Mouse (Mus musculus): ENCODE data around the gene Ciart.
"Not testable (repeated sequence)": the region's sequence is repeated elsewhere in the genome, so short reads cannot be mapped to it uniquely, and the experiment has no call there.

Gene Ciart

GRCm38 (mm10) chr3:95881979-95882815 lies at the start of gene Ciart:
Ciart (minus strand) TSS chr3:95882251.
- in situ Hi-C loops (cut with MboI; ENCODE audit: unreplicated experiment in 2 of 2), result loop anchor here (5.0 to 10.0 kb wide), 2 partner anchors 80 to 173 kb away; partner anchors contain the start of gene Vps45 (in 1 of the 2)

- in situ Hi-C loops (cut with MboI; ENCODE audit: unreplicated experiment in 2 of 2), result loop anchor here in 1 of 2 experiments (10.0 kb wide), 1 partner anchor 123 kb away; the partner anchor contains the start of gene Vps45
These were observed 49.4 kb upstream of the Ciart start for GRCm38 (mm10) chr3:95931471-95931870.

GRCm38 (mm10) chr3:95930471-95930789 lies 48.4 kb upstream of the Ciart start:
- in situ Hi-C loops (cut with MboI; ENCODE audit: unreplicated experiment in 2 of 2), result loop anchor here in 1 of 2 experiments (10.0 kb wide), 1 partner anchor 124 kb away; the partner anchor contains the start of gene Vps45

- in situ Hi-C loops (cut with MboI; ENCODE audit: unreplicated experiment in 2 of 2), result loop anchor here in 1 of 2 experiments (10.0 kb wide), 1 partner anchor 125 kb away; the partner anchor contains the start of gene Vps45
These were observed 47.8 kb upstream of the Ciart start for GRCm38 (mm10) chr3:95929581-95930470.

- in situ Hi-C loops (cut with MboI; ENCODE audit: unreplicated experiment in 2 of 2), result no loop called here
These were observed 46.8 kb upstream of the Ciart start, which contains the start of gene Anp32e for GRCm38 (mm10) chr3:95928658-95929503. Anp32e (plus strand) TSS chr3:95929246.

- in situ Hi-C loops (cut with MboI; ENCODE audit: unreplicated experiment in 2 of 2), result no loop called here
These were observed 46.2 kb upstream of the Ciart start for GRCm38 (mm10) chr3:95928261-95928657.

GRCm38 (mm10) chr3:95925087-95925486 lies 43.0 kb upstream of the Ciart start:
- in situ Hi-C loops (cut with MboI; ENCODE audit: unreplicated experiment in 2 of 2), result no loop called here

GRCm38 (mm10) chr3:95924185-95924584 lies 42.1 kb upstream of the Ciart start:
- in situ Hi-C loops (cut with MboI; ENCODE audit: unreplicated experiment in 2 of 2), result no loop called here

- in situ Hi-C loops (cut with MboI; ENCODE audit: unreplicated experiment in 2 of 2), result not testable (repeated sequence)
These were observed 41.4 kb upstream of the Ciart start for GRCm38 (mm10) chr3:95923429-95923828.

- in situ Hi-C loops (cut with MboI; ENCODE audit: unreplicated experiment in 2 of 2), result not testable (repeated sequence)
These were observed 38.5 kb upstream of the Ciart start for GRCm38 (mm10) chr3:95920532-95920931.

GRCm38 (mm10) chr3:95916760-95917159 lies 34.7 kb upstream of the Ciart start:
- in situ Hi-C loops (cut with MboI; ENCODE audit: unreplicated experiment in 2 of 2), result loop anchor here in 1 of 2 experiments (10.0 kb wide), 1 partner anchor 52 kb away; no protein-coding TSS in a partner anchor

- in situ Hi-C loops (cut with MboI; ENCODE audit: unreplicated experiment in 2 of 2), result loop anchor here in 1 of 2 experiments (10.0 kb wide), 1 partner anchor 50 kb away; no protein-coding TSS in a partner anchor
These were observed 32.7 kb upstream of the Ciart start for GRCm38 (mm10) chr3:95914706-95915105.

- in situ Hi-C loops (cut with MboI; ENCODE audit: unreplicated experiment in 2 of 2), result loop anchor here in 1 of 2 experiments (5.0 kb wide), 1 partner anchor 40 kb away; no protein-coding TSS in a partner anchor
These were observed 25.6 kb upstream of the Ciart start for GRCm38 (mm10) chr3:95907613-95908012.

- in situ Hi-C loops (cut with MboI; ENCODE audit: unreplicated experiment in 2 of 2), result loop anchor here in 1 of 2 experiments (5.0 kb wide), 1 partner anchor 40 kb away; no protein-coding TSS in a partner anchor
These were observed 24.8 kb upstream of the Ciart start for GRCm38 (mm10) chr3:95906860-95907259.

GRCm38 (mm10) chr3:95905940-95906492 lies 24.0 kb upstream of the Ciart start:
- in situ Hi-C loops (cut with MboI; ENCODE audit: unreplicated experiment in 2 of 2), result loop anchor here in 1 of 2 experiments (5.0 kb wide), 1 partner anchor 39 kb away; no protein-coding TSS in a partner anchor

GRCm38 (mm10) chr3:95905146-95905939 lies 23.3 kb upstream of the Ciart start:
- in situ Hi-C loops (cut with MboI; ENCODE audit: unreplicated experiment in 2 of 2), result loop anchor here in 1 of 2 experiments (5.0 kb wide), 1 partner anchor 38 kb away; no protein-coding TSS in a partner anchor

GRCm38 (mm10) chr3:95904568-95904967 lies 22.5 kb upstream of the Ciart start, which contains the start of gene Car14:
Car14 (minus strand) TSS chr3:95904691.
- in situ Hi-C loops (cut with MboI; ENCODE audit: unreplicated experiment in 2 of 2), result no loop called here

- in situ Hi-C loops (cut with MboI; ENCODE audit: unreplicated experiment in 2 of 2), result no loop called here
These were observed 21.9 kb upstream of the Ciart start for GRCm38 (mm10) chr3:95903753-95904502.

Measured in v-Abl transformed pro-B cells (cell line).